Mouse (Mus musculus): ENCODE results near the gene Cdh23.
"Not testable (repeated sequence)": the region's sequence is repeated elsewhere in the genome, so short reads cannot be mapped to it uniquely, and the experiment has no call there.

Gene Cdh23

GRCm38 (mm10) chr10:60696390-60696789 is at the start of gene Cdh23:
TSS of gene Cdh23 (minus strand) at chr10:60696490.
- in situ Hi-C loops (cut with MboI) = no loop called here

- in situ Hi-C loops (cut with MboI) = no loop called here
Observed at GRCm38 (mm10) chr10:60744543-60745290, 48.4 kb upstream of the Cdh23 start.

- in situ Hi-C loops (cut with MboI) = no loop called here
Observed at GRCm38 (mm10) chr10:60743681-60744080, 47.4 kb upstream of the Cdh23 start.

GRCm38 (mm10) chr10:60742942-60743341 is 46.7 kb upstream of the Cdh23 start:
- in situ Hi-C loops (cut with MboI) = no loop called here

GRCm38 (mm10) chr10:60742296-60742695 is 46.0 kb upstream of the Cdh23 start:
- in situ Hi-C loops (cut with MboI) = not testable (repeated sequence)

GRCm38 (mm10) chr10:60741435-60741834 is 45.1 kb upstream of the Cdh23 start:
- in situ Hi-C loops (cut with MboI) = no loop called here

GRCm38 (mm10) chr10:60739619-60740363 is 43.5 kb upstream of the Cdh23 start:
- in situ Hi-C loops (cut with MboI) = no loop called here

- in situ Hi-C loops (cut with MboI) = no loop called here
Observed at GRCm38 (mm10) chr10:60737886-60738640, 41.8 kb upstream of the Cdh23 start.

- in situ Hi-C loops (cut with MboI) = no loop called here
Observed at GRCm38 (mm10) chr10:60737169-60737728, 41.0 kb upstream of the Cdh23 start.

GRCm38 (mm10) chr10:60735737-60736136 is 39.4 kb upstream of the Cdh23 start:
- in situ Hi-C loops (cut with MboI) = no loop called here

GRCm38 (mm10) chr10:60733471-60733870 is 37.2 kb upstream of the Cdh23 start:
- in situ Hi-C loops (cut with MboI) = no loop called here

- in situ Hi-C loops (cut with MboI) = no loop called here
Observed at GRCm38 (mm10) chr10:60732397-60732861, 36.1 kb upstream of the Cdh23 start.

GRCm38 (mm10) chr10:60731742-60732141 is 35.5 kb upstream of the Cdh23 start:
- in situ Hi-C loops (cut with MboI) = no loop called here

- in situ Hi-C loops (cut with MboI) = no loop called here
Observed at GRCm38 (mm10) chr10:60727301-60727700, 31.0 kb upstream of the Cdh23 start.

- in situ Hi-C loops (cut with MboI) = no loop called here
Observed at GRCm38 (mm10) chr10:60726896-60727295, 30.6 kb upstream of the Cdh23 start.

- in situ Hi-C loops (cut with MboI) = no loop called here
Observed at GRCm38 (mm10) chr10:60724496-60724895, 28.2 kb upstream of the Cdh23 start.

- in situ Hi-C loops (cut with MboI) = no loop called here
Observed at GRCm38 (mm10) chr10:60723345-60723744, 27.1 kb upstream of the Cdh23 start.

GRCm38 (mm10) chr10:60721640-60722039 is 25.4 kb upstream of the Cdh23 start:
- in situ Hi-C loops (cut with MboI) = no loop called here

GRCm38 (mm10) chr10:60720461-60720860 is 24.2 kb upstream of the Cdh23 start:
- in situ Hi-C loops (cut with MboI) = no loop called here

- in situ Hi-C loops (cut with MboI) = no loop called here
Observed at GRCm38 (mm10) chr10:60718491-60718890, 22.2 kb upstream of the Cdh23 start.

GRCm38 (mm10) chr10:60716449-60716848 is 20.2 kb upstream of the Cdh23 start:
- in situ Hi-C loops (cut with MboI) = no loop called here

GRCm38 (mm10) chr10:60712299-60712698 is 16.0 kb upstream of the Cdh23 start:
- in situ Hi-C loops (cut with MboI) = not testable (repeated sequence)

Measured in mature B cell (primary cell).